Mouse (Mus musculus): Measurements from ENCODE around the gene Gm34302. TPM values are rescaled to one million over a fixed set of nuclear protein-coding genes. Genes with fewer than 3 reads are reported as not detected.
"Not testable (repeated sequence)": the region's sequence is repeated elsewhere in the genome, so short reads cannot be mapped to it uniquely, and the experiment has no call there.

Gene Gm34302
- polyA plus RNA-seq (2015; fragmentation: Nextera tagmentation; extraction: Ambion mirVana): 0.93 and 1.8 TPM in 2 replicates

DNA sequence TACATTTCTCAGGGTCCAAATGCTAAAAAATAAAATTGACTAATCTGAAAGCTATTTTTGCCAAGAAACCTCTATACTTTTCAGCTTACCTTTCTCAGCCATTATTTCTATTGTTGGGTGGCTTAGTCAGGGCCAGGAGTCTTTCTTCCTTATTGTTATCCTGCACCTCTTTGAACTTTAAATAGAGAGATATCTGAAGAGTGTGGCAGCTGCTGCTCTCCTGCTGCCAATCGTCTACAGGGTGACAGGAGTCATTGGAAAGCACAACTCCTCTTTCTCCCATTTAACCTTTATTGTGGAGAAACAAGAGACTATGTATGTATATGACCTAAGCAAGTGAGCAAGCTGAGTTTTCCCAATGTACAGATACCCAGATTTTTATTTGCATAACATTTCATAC lies at the start of gene Gm34302:
Gene Gm34302, minus strand, starts transcription at position 154 of the 400 bp plus-strand sequence.
- no peaks in the 10 kb centered on the region for H3K36me3 ChIP-seq
- H3K27me3 ChIP-seq: no peaks in the 10 kb centered on the region
- 65% methylated on average over 1 of the region's 1 CpGs for WGBS
- ATAC-seq (ENCODE audit: insufficient number of reproducible peaks, low FRiP score, low TSS enrichment, low read depth): no peak
- no peaks in the 10 kb centered on the region for H3K9me3 ChIP-seq
- no peaks in the 10 kb centered on the region for H3K4me1 ChIP-seq
- no peak within 1 kb of the TSS for H3K27ac ChIP-seq
- H3K4me2 ChIP-seq: no peak within 1 kb of the TSS
- H3K9ac ChIP-seq: no peak within 1 kb of the TSS
- H3K4me3 ChIP-seq: no peak within 1 kb of the TSS

DNA sequence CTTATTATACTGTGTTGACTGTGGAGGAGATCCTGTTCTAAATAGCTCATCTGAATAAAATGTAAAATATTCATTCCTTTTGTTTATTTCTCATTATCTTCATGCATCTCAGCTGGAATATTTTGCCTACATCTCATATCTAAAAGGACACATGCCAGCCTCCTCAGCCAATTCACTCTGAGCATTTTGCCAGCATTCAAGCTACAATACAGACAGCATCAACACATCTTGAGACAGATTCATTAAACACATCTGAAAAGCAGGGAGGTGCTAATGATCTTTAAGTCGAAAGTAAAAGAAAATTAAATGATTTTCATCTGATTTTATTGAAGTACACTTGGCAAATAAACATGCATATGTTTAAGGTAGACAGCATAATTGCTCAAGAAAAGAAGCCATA lies 48.2 kb upstream of the Gm34302 start:
- no peaks in the 10 kb centered on the region for H3K9me3 ChIP-seq
- WGBS: 36% methylated on average over 1 of the region's 1 CpGs
- ATAC-seq (ENCODE audit: insufficient number of reproducible peaks, low FRiP score, low TSS enrichment, low read depth): no peak
- H3K4me1 ChIP-seq: no peaks in the 10 kb centered on the region
- no peak overlapping the region for H3K9ac ChIP-seq
- H3K4me3 ChIP-seq: no peak overlapping the region
- no peak overlapping the region for H3K27ac ChIP-seq
- no peaks in the 10 kb centered on the region for H3K36me3 ChIP-seq
- H3K27me3 ChIP-seq: no peaks in the 10 kb centered on the region
- H3K4me2 ChIP-seq: no peak overlapping the region

DNA sequence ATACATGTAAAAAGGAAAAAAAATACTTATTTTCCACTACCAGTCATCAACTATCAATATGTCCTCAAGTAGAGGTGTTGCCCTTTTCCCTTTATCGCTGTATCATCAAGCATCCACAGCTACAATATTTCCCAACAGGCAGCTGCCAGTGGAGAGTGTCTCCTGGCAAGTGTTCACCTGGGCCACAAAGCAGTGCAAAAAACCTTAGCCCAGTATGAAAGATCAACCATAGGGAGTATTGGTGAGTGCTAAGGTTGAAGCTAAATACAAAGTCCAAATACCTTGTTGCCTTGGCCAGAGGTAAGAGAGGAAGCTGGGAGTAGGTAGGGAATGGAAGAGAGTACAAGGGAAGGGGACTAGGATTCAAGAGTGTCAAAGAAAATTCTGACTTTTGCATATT lies 34.0 kb upstream of the Gm34302 start:
- H3K9ac ChIP-seq: no peak overlapping the region
- H3K27me3 ChIP-seq: no peaks in the 10 kb centered on the region
- no peak overlapping the region for H3K27ac ChIP-seq
- no peak overlapping the region for H3K4me3 ChIP-seq
- H3K4me1 ChIP-seq: no peaks in the 10 kb centered on the region
- no peak for ATAC-seq (ENCODE audit: insufficient number of reproducible peaks, low FRiP score, low TSS enrichment, low read depth)
- 97% methylated on average over 1 of the region's 1 CpGs for WGBS
- no peaks in the 10 kb centered on the region for H3K36me3 ChIP-seq
- no peaks in the 10 kb centered on the region for H3K9me3 ChIP-seq
- H3K4me2 ChIP-seq: no peak overlapping the region

DNA sequence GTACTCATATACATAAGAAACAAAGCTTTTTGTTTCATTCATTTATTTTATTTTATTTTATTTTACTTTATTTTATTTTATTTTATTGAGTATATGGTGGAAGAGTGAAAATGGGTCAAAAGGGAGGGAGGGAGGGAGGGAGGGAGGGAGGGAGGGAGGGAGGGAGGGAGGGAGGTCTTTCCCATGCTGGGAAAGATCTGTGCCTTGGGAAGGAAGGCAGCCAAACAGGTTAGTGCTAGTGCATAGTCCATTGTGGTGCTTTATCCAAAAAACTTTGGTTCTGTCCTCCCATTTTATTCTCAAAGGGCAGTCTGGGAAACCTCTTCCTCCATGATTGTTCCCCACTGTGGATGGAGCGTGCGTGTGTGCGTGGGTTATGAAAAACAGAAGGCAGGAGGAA lies 32.6 kb upstream of the Gm34302 start:
- not testable (repeated sequence) for H3K36me3 ChIP-seq, H3K4me3 ChIP-seq, H3K27me3 ChIP-seq, H3K27ac ChIP-seq, H3K9ac ChIP-seq, H3K4me1 ChIP-seq, H3K4me2 ChIP-seq, H3K9me3 ChIP-seq
- 0 out of 2 replicates have a peak, but pooled peaks have one; percentile 61 for ATAC-seq (ENCODE audit: insufficient number of reproducible peaks, low FRiP score, low TSS enrichment, low read depth)
- WGBS: 81% methylated on average over 3 of the region's 3 CpGs

DNA sequence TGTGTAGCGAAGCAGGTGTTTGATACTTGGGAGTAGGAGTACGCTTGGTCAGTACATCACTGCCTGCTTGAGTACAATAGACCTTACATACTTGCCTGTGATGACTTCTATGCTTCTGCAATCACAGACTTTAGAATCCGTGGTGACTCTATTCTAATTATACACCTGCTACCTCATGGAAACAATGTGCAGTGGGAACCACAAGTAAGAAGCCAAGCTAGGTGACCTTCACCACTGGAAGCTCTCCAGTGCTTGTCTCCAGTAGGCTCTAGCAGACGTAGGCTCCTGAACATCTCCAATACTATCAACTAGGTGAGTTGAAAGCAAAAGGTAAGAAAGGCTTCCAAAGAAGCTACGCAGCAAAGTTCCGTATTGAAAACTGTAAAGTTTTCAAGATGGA lies 27.6 kb upstream of the Gm34302 start:
- Histone ChIP-seq H3K36me3 (no peaks in the 10 kb centered on the region), H3K27ac (no peak overlapping the region), H3K9ac (no peak overlapping the region), H3K27me3 (no peaks in the 10 kb centered on the region), H3K4me3 (no peak overlapping the region), H3K4me2 (no peak overlapping the region), H3K9me3 (no peaks in the 10 kb centered on the region), H3K4me1 (no peaks in the 10 kb centered on the region)
- ATAC-seq (ENCODE audit: insufficient number of reproducible peaks, low FRiP score, low TSS enrichment, low read depth): no peak
- WGBS: 88% methylated on average over 6 of the region's 6 CpGs

DNA sequence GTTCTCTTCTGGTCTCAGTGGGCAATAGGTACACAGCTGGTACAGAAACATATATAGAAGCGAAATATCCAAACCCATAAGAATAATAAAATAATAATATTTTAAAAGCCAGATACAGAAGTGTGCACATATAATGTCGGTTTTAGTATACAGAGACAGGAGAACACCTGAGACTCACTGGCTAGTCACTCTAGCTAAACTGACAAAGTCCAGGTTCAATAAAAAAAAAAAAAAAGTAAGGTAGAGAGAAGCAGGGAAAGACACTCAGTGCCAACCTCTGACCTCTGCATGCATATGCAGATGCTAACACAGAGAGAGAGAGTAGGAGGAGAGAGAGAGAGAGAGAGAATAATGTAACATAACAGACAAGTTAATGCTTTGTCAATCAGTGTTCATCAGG lies 25.8 kb upstream of the Gm34302 start:
- WGBS: 90% methylated on average over 2 of the region's 2 CpGs
- no peaks in the 10 kb centered on the region for H3K27me3 ChIP-seq
- no peaks in the 10 kb centered on the region for H3K36me3 ChIP-seq
- H3K27ac ChIP-seq: no peak overlapping the region
- ATAC-seq (ENCODE audit: insufficient number of reproducible peaks, low FRiP score, low TSS enrichment, low read depth): no peak
- no peak overlapping the region for H3K4me3 ChIP-seq
- no peaks in the 10 kb centered on the region for H3K9me3 ChIP-seq
- H3K9ac ChIP-seq: no peak overlapping the region
- no peaks in the 10 kb centered on the region for H3K4me1 ChIP-seq
- no peak overlapping the region for H3K4me2 ChIP-seq

GRCm38 (mm10) chr3:63508924-63509323 lies 25.2 kb upstream of the Gm34302 start:
- WGBS: 78% methylated on average over 5 of the region's 5 CpGs
- no peak for ATAC-seq (ENCODE audit: insufficient number of reproducible peaks, low FRiP score, low TSS enrichment, low read depth)
- no peaks in the 10 kb centered on the region for H3K9me3 ChIP-seq
- H3K36me3 ChIP-seq: no peaks in the 10 kb centered on the region
- no peak overlapping the region for H3K4me2 ChIP-seq
- no peak overlapping the region for H3K4me3 ChIP-seq
- no peak overlapping the region for H3K27ac ChIP-seq
- no peaks in the 10 kb centered on the region for H3K27me3 ChIP-seq
- no peaks in the 10 kb centered on the region for H3K4me1 ChIP-seq
- H3K9ac ChIP-seq: no peak overlapping the region

DNA sequence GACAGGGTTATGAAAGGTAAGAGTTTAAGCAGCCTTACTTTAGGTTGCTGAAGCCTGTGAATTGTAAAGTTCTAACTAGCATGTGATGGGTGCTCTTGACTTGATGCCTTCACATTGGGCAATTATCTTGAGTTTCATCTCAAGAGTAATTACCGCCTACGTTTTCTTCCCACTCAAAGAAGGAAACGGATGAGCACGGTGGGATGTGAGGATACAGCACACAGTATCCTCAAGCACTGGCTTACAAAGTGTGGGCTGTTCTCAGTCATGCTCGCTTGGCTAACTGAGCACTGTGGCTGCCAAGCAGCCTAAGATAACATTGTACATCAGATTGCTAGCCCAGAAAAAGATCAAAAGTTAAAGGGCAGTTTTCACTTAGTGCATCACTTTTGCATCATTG lies 20.8 kb upstream of the Gm34302 start:
- Histone ChIP-seq H3K27me3 (no peaks in the 10 kb centered on the region), H3K4me2 (no peak overlapping the region), H3K4me3 (no peak overlapping the region), H3K36me3 (no peaks in the 10 kb centered on the region), H3K9me3 (no peaks in the 10 kb centered on the region), H3K9ac (no peak overlapping the region), H3K27ac (no peak overlapping the region), H3K4me1 (no peaks in the 10 kb centered on the region)
- ATAC-seq (ENCODE audit: insufficient number of reproducible peaks, low FRiP score, low TSS enrichment, low read depth): no peak
- WGBS: 84% methylated on average over 5 of the region's 5 CpGs

DNA sequence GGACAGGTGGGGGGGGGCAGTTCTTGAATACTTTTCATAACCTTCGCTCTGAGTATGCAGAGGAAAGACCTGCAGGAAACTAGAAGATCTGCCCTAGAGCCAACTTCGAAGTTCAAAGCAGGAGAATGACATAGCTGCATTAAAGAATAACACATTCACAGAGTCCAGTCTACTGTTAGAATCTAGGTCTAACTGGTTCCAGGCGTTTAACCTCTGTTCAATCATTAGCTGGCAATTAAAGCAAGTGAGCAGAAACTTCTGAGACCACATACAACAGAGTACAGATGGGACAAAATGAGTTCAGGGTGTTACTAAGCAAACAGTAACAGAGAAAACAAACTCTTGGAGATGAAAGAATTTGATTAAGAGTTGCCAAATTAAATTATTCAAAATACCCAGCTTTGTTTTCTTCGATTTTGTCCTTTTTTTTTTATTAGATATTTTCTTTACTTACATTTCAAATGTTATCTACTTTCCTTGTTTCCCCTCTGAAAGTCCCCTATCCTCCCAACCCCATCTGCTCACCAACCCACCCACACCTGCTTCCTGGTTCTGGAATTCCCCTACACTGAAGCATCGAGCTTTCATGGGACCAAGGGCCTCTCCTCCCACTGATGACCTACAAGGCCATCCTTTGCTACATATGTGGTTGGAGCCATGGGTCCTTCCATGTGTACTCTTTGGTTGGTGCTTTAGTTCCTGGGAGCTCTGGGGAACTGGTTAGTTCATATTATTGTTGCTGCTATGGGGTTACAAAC lies 11.1 kb upstream of the Gm34302 start:
- H3K27ac ChIP-seq: no peak overlapping the region
- 33% methylated on average over 5 of the region's 5 CpGs for WGBS
- H3K9ac ChIP-seq: no peak overlapping the region
- H3K36me3 ChIP-seq: no peaks in the 10 kb centered on the region
- no peaks in the 10 kb centered on the region for H3K9me3 ChIP-seq
- no peak for ATAC-seq (ENCODE audit: insufficient number of reproducible peaks, low FRiP score, low TSS enrichment, low read depth)
- H3K4me1 ChIP-seq: peaks cover 4% of the 10 kb centered on the region; the same call in 1 of the 2 replicates
- H3K4me2 ChIP-seq: no peak overlapping the region
- no peak overlapping the region for H3K4me3 ChIP-seq
- H3K27me3 ChIP-seq: no peaks in the 10 kb centered on the region

DNA sequence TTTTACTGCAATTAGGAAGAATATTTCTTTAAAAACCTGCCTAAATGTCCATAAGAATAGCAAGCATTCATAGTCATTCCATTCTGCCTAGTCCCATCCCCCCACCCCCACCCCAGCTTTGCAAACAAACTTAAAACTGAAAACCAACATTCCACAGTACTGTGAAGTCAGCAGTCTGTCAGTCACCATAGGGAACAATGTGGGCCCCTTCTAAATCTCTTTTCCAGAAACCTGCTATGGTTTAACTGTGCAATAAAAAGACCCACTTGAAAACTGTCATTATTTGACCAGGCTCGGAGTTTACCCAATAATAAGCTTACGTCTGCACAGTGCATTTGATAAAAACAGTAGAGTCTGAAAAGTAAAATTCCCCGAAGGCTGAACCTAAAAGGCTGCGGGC lies 9.9 kb upstream of the Gm34302 start:
- ATAC-seq (ENCODE audit: insufficient number of reproducible peaks, low FRiP score, low TSS enrichment, low read depth): no peak
- 18% methylated on average over 4 of the region's 4 CpGs for WGBS
- H3K4me3 ChIP-seq: no peak overlapping the region
- H3K27ac ChIP-seq: no peak overlapping the region
- H3K9me3 ChIP-seq: no peaks in the 10 kb centered on the region
- H3K36me3 ChIP-seq: no peaks in the 10 kb centered on the region
- H3K4me1 ChIP-seq: peaks cover 4% of the 10 kb centered on the region; the same call in 1 of the 2 replicates
- H3K27me3 ChIP-seq: no peaks in the 10 kb centered on the region
- H3K9ac ChIP-seq: no peak overlapping the region
- H3K4me2 ChIP-seq: no peak overlapping the region

GRCm38 (mm10) chr3:63440426-63441125 lies 43.1 kb downstream of the Gm34302 start:
- H3K4me1 ChIP-seq: no peaks in the 10 kb centered on the region
- no peak for ATAC-seq (ENCODE audit: insufficient number of reproducible peaks, low FRiP score, low TSS enrichment, low read depth)
- no peaks in the 10 kb centered on the region for H3K9me3 ChIP-seq
- H3K27ac ChIP-seq: no peak overlapping the region
- H3K27me3 ChIP-seq: no peaks in the 10 kb centered on the region
- no peak overlapping the region for H3K9ac ChIP-seq
- no peak overlapping the region for H3K4me2 ChIP-seq
- no peak overlapping the region for H3K4me3 ChIP-seq
- WGBS: 62% methylated on average over 1 of the region's 1 CpGs
- no peaks in the 10 kb centered on the region for H3K36me3 ChIP-seq

GRCm38 (mm10) chr3:63439738-63440137 lies 43.9 kb downstream of the Gm34302 start:
- 73% methylated on average over 2 of the region's 2 CpGs for WGBS
- H3K27me3 ChIP-seq: no peaks in the 10 kb centered on the region
- no peak overlapping the region for H3K4me3 ChIP-seq
- H3K36me3 ChIP-seq: no peaks in the 10 kb centered on the region
- H3K9me3 ChIP-seq: no peaks in the 10 kb centered on the region
- H3K27ac ChIP-seq: no peak overlapping the region
- no peak for ATAC-seq (ENCODE audit: insufficient number of reproducible peaks, low FRiP score, low TSS enrichment, low read depth)
- no peaks in the 10 kb centered on the region for H3K4me1 ChIP-seq
- H3K9ac ChIP-seq: no peak overlapping the region
- H3K4me2 ChIP-seq: no peak overlapping the region
